Mouse (Mus musculus): ENCODE measurements around the gene Epx. TPM values are rescaled to one million over a fixed set of nuclear protein-coding genes. Genes with fewer than 3 reads are reported as not detected.

Gene Epx
- polyA plus RNA-seq, 1 experiment from 2014 or later = not detected

- Histone ChIP-seq H3K36me3 (peaks cover 59% of the 10 kb centered on the region), H3K27ac (no peak overlapping the region), H3K9me3 (no peaks in the 10 kb centered on the region), H3K4me1 (replicated peaks) (peaks cover 11% of the 10 kb centered on the region), H3K27me3 (ENCODE audit: insufficient read depth, poor library complexity, severe bottlenecking) (no peaks in the 10 kb centered on the region), H3K4me3 (no peak overlapping the region)
- 91% methylated on average over 13 of the region's 13 CpGs for WGBS
- DNase-seq (ENCODE audit: low spot score) = no peak
Measured at GRCm38 (mm10) chr11:87862805-87863204, 12.5 kb downstream of the Epx start.

- Histone ChIP-seq H3K9me3 (no peaks in the 10 kb centered on the region), H3K27ac (no peak overlapping the region), H3K27me3 (ENCODE audit: insufficient read depth, poor library complexity, severe bottlenecking) (no peaks in the 10 kb centered on the region), H3K36me3 (peaks cover 81% of the 10 kb centered on the region), H3K4me3 (no peak overlapping the region), H3K4me1 (replicated peaks) (peaks cover 11% of the 10 kb centered on the region)
- no peak for DNase-seq (ENCODE audit: low spot score)
- WGBS = 62% methylated on average over 9 of the region's 9 CpGs
Measured at GRCm38 (mm10) chr11:87860426-87860825, 14.9 kb downstream of the Epx start.

GRCm38 (mm10) chr11:87859273-87859672 lies 16.1 kb downstream of the Epx start:
- DNase-seq (ENCODE audit: low spot score) = no peak
- peaks cover 80% of the 10 kb centered on the region for H3K36me3 ChIP-seq
- peaks cover 11% of the 10 kb centered on the region for H3K4me1 ChIP-seq (replicated peaks)
- 90% methylated on average over 11 of the region's 11 CpGs for WGBS
- H3K27ac ChIP-seq = no peak overlapping the region
- H3K27me3 ChIP-seq (ENCODE audit: insufficient read depth, poor library complexity, severe bottlenecking) = no peaks in the 10 kb centered on the region
- H3K9me3 ChIP-seq = no peaks in the 10 kb centered on the region
- no peak overlapping the region for H3K4me3 ChIP-seq

- Histone ChIP-seq H3K36me3 (peaks cover 36% of the 10 kb centered on the region), H3K4me1 (replicated peaks) (peaks cover 14% of the 10 kb centered on the region), H3K9me3 (no peaks in the 10 kb centered on the region), H3K27me3 (ENCODE audit: insufficient read depth, poor library complexity, severe bottlenecking) (no peaks in the 10 kb centered on the region), H3K27ac (no peak overlapping the region), H3K4me3 (no peak overlapping the region)
- DNase-seq (ENCODE audit: low spot score) = no peak
- WGBS = 89% methylated on average over 7 of the region's 7 CpGs
Measured at GRCm38 (mm10) chr11:87854550-87854949, 20.8 kb downstream of the Epx start.

GRCm38 (mm10) chr11:87853597-87853954 lies 21.8 kb downstream of the Epx start:
- no peaks in the 10 kb centered on the region for H3K9me3 ChIP-seq
- H3K4me1 ChIP-seq (replicated peaks) = peaks cover 14% of the 10 kb centered on the region
- 40% methylated on average over 8 of the region's 8 CpGs for WGBS
- H3K27ac ChIP-seq = peak overlapping the region; percentile 87
- no peak for DNase-seq (ENCODE audit: low spot score)
- peak overlapping the region; percentile 60 for H3K4me3 ChIP-seq
- H3K36me3 ChIP-seq = peaks cover 30% of the 10 kb centered on the region
- no peaks in the 10 kb centered on the region for H3K27me3 ChIP-seq (ENCODE audit: insufficient read depth, poor library complexity, severe bottlenecking)

GRCm38 (mm10) chr11:87852690-87853596 lies 22.4 kb downstream of the Epx start, which contains the start of gene Mks1:
TSS of gene Mks1 (plus strand) at chr11:87853215.
- Histone ChIP-seq H3K27me3 (ENCODE audit: insufficient read depth, poor library complexity, severe bottlenecking) (no peaks in the 10 kb centered on the region), H3K9me3 (no peaks in the 10 kb centered on the region), H3K27ac (peak within 1 kb of the TSS; percentile 87), H3K4me3 (peak within 1 kb of the TSS; percentile 60), H3K36me3 (peaks cover 23% of the 10 kb centered on the region), H3K4me1 (replicated peaks) (peaks cover 14% of the 10 kb centered on the region)
- DNase-seq (ENCODE audit: low spot score) = peak; percentile 95
- 5% methylated on average over 40 of the region's 40 CpGs for WGBS

- 83% methylated on average over 6 of the region's 6 CpGs for WGBS
- H3K27ac ChIP-seq = no peak overlapping the region
- H3K4me1 ChIP-seq (replicated peaks) = peaks cover 4% of the 10 kb centered on the region
- no peaks in the 10 kb centered on the region for H3K36me3 ChIP-seq
- peak; percentile 7 for DNase-seq (ENCODE audit: low spot score)
- H3K27me3 ChIP-seq (ENCODE audit: insufficient read depth, poor library complexity, severe bottlenecking) = no peaks in the 10 kb centered on the region
- H3K9me3 ChIP-seq = no peaks in the 10 kb centered on the region
- H3K4me3 ChIP-seq = no peak overlapping the region
Measured at GRCm38 (mm10) chr11:87847884-87848283, 27.5 kb downstream of the Epx start.

GRCm38 (mm10) chr11:87846968-87847600 lies 28.3 kb downstream of the Epx start:
- no peak for DNase-seq (ENCODE audit: low spot score)
- Histone ChIP-seq H3K4me1 (replicated peaks) (no peaks in the 10 kb centered on the region), H3K27me3 (ENCODE audit: insufficient read depth, poor library complexity, severe bottlenecking) (no peaks in the 10 kb centered on the region), H3K4me3 (no peak overlapping the region), H3K9me3 (no peaks in the 10 kb centered on the region), H3K27ac (no peak overlapping the region), H3K36me3 (no peaks in the 10 kb centered on the region)
- WGBS = 85% methylated on average over 12 of the region's 12 CpGs

- Histone ChIP-seq H3K4me1 (replicated peaks) (no peaks in the 10 kb centered on the region), H3K27me3 (ENCODE audit: insufficient read depth, poor library complexity, severe bottlenecking) (0 out of 2 replicates have a peak, but pooled peaks cover 2% of the 10 kb centered on the region), H3K9me3 (no peaks in the 10 kb centered on the region), H3K27ac (no peak overlapping the region), H3K4me3 (no peak overlapping the region), H3K36me3 (no peaks in the 10 kb centered on the region)
- DNase-seq (ENCODE audit: low spot score) = no peak
- 89% methylated on average over 3 of the region's 3 CpGs for WGBS
Measured at GRCm38 (mm10) chr11:87841436-87841835, 33.9 kb downstream of the Epx start.

- Histone ChIP-seq H3K27me3 (ENCODE audit: insufficient read depth, poor library complexity, severe bottlenecking) (0 out of 2 replicates have a peak, but pooled peaks cover 2% of the 10 kb centered on the region), H3K9me3 (no peaks in the 10 kb centered on the region), H3K27ac (no peak overlapping the region), H3K4me3 (no peak overlapping the region), H3K4me1 (replicated peaks) (no peaks in the 10 kb centered on the region), H3K36me3 (no peaks in the 10 kb centered on the region)
- 90% methylated on average over 8 of the region's 8 CpGs for WGBS
- no peak for DNase-seq (ENCODE audit: low spot score)
Measured at GRCm38 (mm10) chr11:87840676-87841075, 34.7 kb downstream of the Epx start.

GRCm38 (mm10) chr11:87828239-87828900 lies 47.0 kb downstream of the Epx start, which contains the start of gene Lpo:
TSS of gene Lpo (minus strand) at chr11:87828289.
- Histone ChIP-seq H3K9me3 (no peaks in the 10 kb centered on the region), H3K27me3 (ENCODE audit: insufficient read depth, poor library complexity, severe bottlenecking) (no peaks in the 10 kb centered on the region), H3K27ac (peak within 1 kb of the TSS; percentile 64; the same call in 1 of the 2 replicates), H3K4me1 (replicated peaks) (peaks cover 17% of the 10 kb centered on the region), H3K36me3 (no peaks in the 10 kb centered on the region), H3K4me3 (no peak within 1 kb of the TSS)
- no peak for DNase-seq (ENCODE audit: low spot score)
- 47% methylated on average over 10 of the region's 10 CpGs for WGBS

- peaks cover 33% of the 10 kb centered on the region for H3K4me1 ChIP-seq (replicated peaks)
- H3K27me3 ChIP-seq (ENCODE audit: insufficient read depth, poor library complexity, severe bottlenecking) = peaks cover 20% of the 10 kb centered on the region
- H3K9me3 ChIP-seq = no peaks in the 10 kb centered on the region
- H3K27ac ChIP-seq = no peak overlapping the region
- no peak for DNase-seq (ENCODE audit: low spot score)
- H3K36me3 ChIP-seq = no peaks in the 10 kb centered on the region
- no peak overlapping the region for H3K4me3 ChIP-seq
- WGBS = 40% methylated on average over 5 of the region's 5 CpGs
Measured at GRCm38 (mm10) chr11:87821502-87821901, 53.8 kb downstream of the Epx start.

GRCm38 (mm10) chr11:87817443-87817773 lies 57.9 kb downstream of the Epx start:
- no peaks in the 10 kb centered on the region for H3K9me3 ChIP-seq
- no peaks in the 10 kb centered on the region for H3K36me3 ChIP-seq
- WGBS = 29% methylated on average over 4 of the region's 4 CpGs
- H3K4me3 ChIP-seq = peak overlapping the region; percentile 53
- DNase-seq (ENCODE audit: low spot score) = no peak
- peak overlapping the region; percentile 83 for H3K27ac ChIP-seq
- peaks cover 44% of the 10 kb centered on the region for H3K4me1 ChIP-seq (replicated peaks)
- H3K27me3 ChIP-seq (ENCODE audit: insufficient read depth, poor library complexity, severe bottlenecking) = peaks cover 25% of the 10 kb centered on the region

Measured in hindbrain, embryonic 10.5 days (tissue).